Comparison of ENCODE assay signal across 21 mouse cellular contexts in genomic region chr8:118437874-118438273, GRCm38 (mm10).
A peak's percentile ranks its signal among the peaks of the same experiment; 100 is the strongest.
DNase-seq lines count a peak whose midpoint lies in the region; ATAC-seq lines count a peak whose summit lies in the region.
"Had no signal": no experiment of that assay in that cellular context is flagged by ENCODE, and none has a peak within 500 bp of the region (broad histone marks: within the 10 kb centered on the region; RNA-seq: fewer than 3 reads in every experiment).

No protein-coding gene starts in this region.

- H3K4me3 ChIP-seq in forebrain, embryonic 15.5 days: no peak overlapping the region
- no peak overlapping the region for H3K4me3 ChIP-seq in forebrain, embryonic 11.5 days (ENCODE audit: low read depth, low read length)
- no peak overlapping the region for H3K4me3 ChIP-seq in hindbrain, embryonic 15.5 days
- no peak overlapping the region for H3K4me3 ChIP-seq in hindbrain, embryonic 16.5 days (ENCODE audit: low read length)
- no peak overlapping the region for H3K4me3 ChIP-seq in forebrain, embryonic 16.5 days (replicated peaks; ENCODE audit: low read length)
- H3K4me3 ChIP-seq: embryonic facial prominence, embryonic 12.5 days; lung, embryonic 15.5 days; midbrain, embryonic 10.5 days had no signal

- peak; percentile 57; the same call in 1 of the 2 replicates for ATAC-seq in forebrain, embryonic 15.5 days (replicated peaks)
- ATAC-seq in forebrain, embryonic 11.5 days (replicated peaks; ENCODE audit: low FRiP score): no peak
- no peak for ATAC-seq in hindbrain, embryonic 15.5 days (ENCODE audit: low FRiP score, low read depth)
- no peak for ATAC-seq in hindbrain, embryonic 16.5 days
- peak; percentile 23; the same call in 1 of the 2 replicates for ATAC-seq in forebrain, embryonic 16.5 days
- ATAC-seq: activated CD4-positive, CD25-positive, alpha-beta regulatory T cell, adult 4 months had no signal

- no peaks in the 10 kb centered on the region for H3K27me3 ChIP-seq in forebrain, embryonic 15.5 days
- H3K27me3 ChIP-seq in forebrain, embryonic 11.5 days (ENCODE audit: control insufficient read depth, insufficient read depth, low read length): no peaks in the 10 kb centered on the region
- no peaks in the 10 kb centered on the region for H3K27me3 ChIP-seq in hindbrain, embryonic 15.5 days
- no peaks in the 10 kb centered on the region for H3K27me3 ChIP-seq in hindbrain, embryonic 16.5 days (replicated peaks; ENCODE audit: control insufficient read depth, insufficient read depth, low read length)
- no peaks in the 10 kb centered on the region for H3K27me3 ChIP-seq in forebrain, embryonic 16.5 days (replicated peaks; ENCODE audit: control insufficient read depth, insufficient read depth, low read length)
- H3K27me3 ChIP-seq: embryonic facial prominence, embryonic 12.5 days; lung, embryonic 15.5 days had no signal

- H3K36me3 ChIP-seq in forebrain, embryonic 15.5 days: no peaks in the 10 kb centered on the region
- no peaks in the 10 kb centered on the region for H3K36me3 ChIP-seq in forebrain, embryonic 11.5 days (ENCODE audit: control insufficient read depth, insufficient read depth, low read length)
- no peaks in the 10 kb centered on the region for H3K36me3 ChIP-seq in hindbrain, embryonic 15.5 days
- H3K36me3 ChIP-seq in hindbrain, embryonic 16.5 days (ENCODE audit: control insufficient read depth, insufficient read depth, low read length): no peaks in the 10 kb centered on the region
- no peaks in the 10 kb centered on the region for H3K36me3 ChIP-seq in forebrain, embryonic 16.5 days (ENCODE audit: control insufficient read depth, insufficient read depth)
- H3K36me3 ChIP-seq: embryonic facial prominence, embryonic 12.5 days; G1E; lung, embryonic 15.5 days; midbrain, embryonic 10.5 days had no signal

- H3K9ac ChIP-seq in forebrain, embryonic 15.5 days (replicated peaks): peak overlapping the region; percentile 2; the same call in 1 of the 2 replicates
- no peak overlapping the region for H3K9ac ChIP-seq in forebrain, embryonic 11.5 days (ENCODE audit: low read length)
- H3K9ac ChIP-seq in hindbrain, embryonic 15.5 days: no peak overlapping the region
- no peak overlapping the region for H3K9ac ChIP-seq in hindbrain, embryonic 16.5 days (ENCODE audit: low read depth, low read length)
- H3K9ac ChIP-seq in forebrain, embryonic 16.5 days (replicated peaks; ENCODE audit: low read depth, low read length): no peak overlapping the region
- H3K9ac ChIP-seq: embryonic facial prominence, embryonic 12.5 days; liver, embryonic 14.5 days; lung, embryonic 15.5 days had no signal

- intact Hi-C loops in heart, postnatal 10 days (cut with DNase I): loop anchor here (2.0 kb wide), 1 partner anchor 43 kb away; no protein-coding TSS in a partner anchor
- intact Hi-C loops in left cerebral cortex, postnatal 10 days (cut with DNase I): no loop called here

- H3K4me1 ChIP-seq in forebrain, embryonic 15.5 days: peaks cover 21% of the 10 kb centered on the region
- H3K4me1 ChIP-seq in forebrain, embryonic 11.5 days (replicated peaks; ENCODE audit: control insufficient read depth, insufficient read depth, low read length): no peaks in the 10 kb centered on the region
- H3K4me1 ChIP-seq in hindbrain, embryonic 15.5 days (replicated peaks): peaks cover 30% of the 10 kb centered on the region
- H3K4me1 ChIP-seq in hindbrain, embryonic 16.5 days (ENCODE audit: control insufficient read depth, insufficient read depth, low read depth, low read length): peaks cover 10% of the 10 kb centered on the region
- peaks cover 21% of the 10 kb centered on the region for H3K4me1 ChIP-seq in forebrain, embryonic 16.5 days (replicated peaks; ENCODE audit: control insufficient read depth, insufficient read depth, low read length)
- H3K4me1 ChIP-seq: embryonic facial prominence, embryonic 12.5 days; lung, embryonic 15.5 days had no signal

- no peaks in the 10 kb centered on the region for H3K9me3 ChIP-seq in forebrain, embryonic 15.5 days
- H3K9me3 ChIP-seq in forebrain, embryonic 11.5 days (ENCODE audit: control insufficient read depth, low read length): no peaks in the 10 kb centered on the region
- no peaks in the 10 kb centered on the region for H3K9me3 ChIP-seq in hindbrain, embryonic 15.5 days
- no peaks in the 10 kb centered on the region for H3K9me3 ChIP-seq in hindbrain, embryonic 16.5 days (ENCODE audit: control insufficient read depth, low read length)
- no peaks in the 10 kb centered on the region for H3K9me3 ChIP-seq in forebrain, embryonic 16.5 days (ENCODE audit: control insufficient read depth, low read length)
- H3K9me3 ChIP-seq: embryonic facial prominence, embryonic 12.5 days; lung, embryonic 15.5 days; midbrain, embryonic 10.5 days had no signal

- DNase-seq in forebrain, embryonic 11.5 days (ENCODE audit: low spot score): no peak
- peak; percentile 74 to 75 for DNase-seq in heart, postnatal 10 days
- no peak for DNase-seq in ovary, adult 18-20 months (ENCODE audit: low spot score)
- no peak for DNase-seq in left cerebral cortex, postnatal 10 days (ENCODE audit: extremely low spot score in 1 of 2, low spot score in 2 of 2)
- DNase-seq: adrenal gland, postnatal 14 days; cerebellum, adult 11 months; gastrocnemius, postnatal 25 days; kidney, adult 2 months; kidney, postnatal 10 days; thymus, postnatal 14 days had no signal

- H3K27ac ChIP-seq in forebrain, embryonic 15.5 days (replicated peaks): peak overlapping the region; percentile 77
- no peak overlapping the region for H3K27ac ChIP-seq in forebrain, embryonic 11.5 days (ENCODE audit: low read depth, low read length)
- peak overlapping the region; percentile 36; the same call in 1 of the 2 replicates for H3K27ac ChIP-seq in hindbrain, embryonic 15.5 days (replicated peaks)
- H3K27ac ChIP-seq in hindbrain, embryonic 16.5 days (ENCODE audit: low read depth, low read length): no peak overlapping the region; the same call in 1 of the 2 replicates
- peak overlapping the region; percentile 80 for H3K27ac ChIP-seq in forebrain, embryonic 16.5 days (ENCODE audit: low read length)
- H3K27ac ChIP-seq: embryonic facial prominence, embryonic 12.5 days; liver, embryonic 14.5 days; lung, embryonic 15.5 days; macrophage; midbrain, embryonic 10.5 days had no signal

- WGBS in forebrain, embryonic 15.5 days: 20% methylated on average over 3 of the region's 3 CpGs
- 64% methylated on average over 3 of the region's 3 CpGs for WGBS in forebrain, embryonic 11.5 days
- 33% methylated on average over 3 of the region's 3 CpGs for WGBS in hindbrain, embryonic 15.5 days
- 27% methylated on average over 3 of the region's 3 CpGs for WGBS in hindbrain, embryonic 16.5 days
- WGBS in forebrain, embryonic 16.5 days: 18% methylated on average over 3 of the region's 3 CpGs

- H3K4me2 ChIP-seq in forebrain, embryonic 15.5 days (replicated peaks): peak overlapping the region; percentile 28; the same call in 1 of the 2 replicates
- H3K4me2 ChIP-seq in forebrain, embryonic 11.5 days (ENCODE audit: low read depth, low read length, severe bottlenecking): no peak overlapping the region
- peak overlapping the region; percentile 11; the same call in 1 of the 2 replicates for H3K4me2 ChIP-seq in hindbrain, embryonic 15.5 days
- H3K4me2 ChIP-seq in hindbrain, embryonic 16.5 days (ENCODE audit: low read length): no peak overlapping the region; the same call in 1 of the 2 replicates
- peak overlapping the region; percentile 35 for H3K4me2 ChIP-seq in forebrain, embryonic 16.5 days (ENCODE audit: low read length)
- H3K4me2 ChIP-seq: embryonic facial prominence, embryonic 12.5 days; lung, embryonic 15.5 days had no signal

Comparison
In these comparisons a context has a peak if more than half of its experiments do, and no peak if none do; other contexts are left out.
1. ATAC-seq: peak in forebrain, embryonic 15.5 days (single experiment) and forebrain, embryonic 16.5 days (single experiment); none in forebrain, embryonic 11.5 days (single experiment), hindbrain, embryonic 15.5 days (single experiment) and hindbrain, embryonic 16.5 days (single experiment).
2. H3K27ac ChIP-seq: peak in forebrain, embryonic 15.5 days (single experiment), hindbrain, embryonic 15.5 days (single experiment) and forebrain, embryonic 16.5 days (single experiment); none in forebrain, embryonic 11.5 days (single experiment) and hindbrain, embryonic 16.5 days (single experiment).
3. H3K4me2 ChIP-seq: peak in forebrain, embryonic 15.5 days (single experiment), hindbrain, embryonic 15.5 days (single experiment) and forebrain, embryonic 16.5 days (single experiment); none in forebrain, embryonic 11.5 days (single experiment) and hindbrain, embryonic 16.5 days (single experiment).
4. DNase-seq: peak in heart, postnatal 10 days (2 of 2); none in forebrain, embryonic 11.5 days (single experiment), ovary, adult 18-20 months (single experiment) and left cerebral cortex, postnatal 10 days (0 of 2).